Mouse (Mus musculus): ENCODE measurements around the gene Dnm3.

DNA sequence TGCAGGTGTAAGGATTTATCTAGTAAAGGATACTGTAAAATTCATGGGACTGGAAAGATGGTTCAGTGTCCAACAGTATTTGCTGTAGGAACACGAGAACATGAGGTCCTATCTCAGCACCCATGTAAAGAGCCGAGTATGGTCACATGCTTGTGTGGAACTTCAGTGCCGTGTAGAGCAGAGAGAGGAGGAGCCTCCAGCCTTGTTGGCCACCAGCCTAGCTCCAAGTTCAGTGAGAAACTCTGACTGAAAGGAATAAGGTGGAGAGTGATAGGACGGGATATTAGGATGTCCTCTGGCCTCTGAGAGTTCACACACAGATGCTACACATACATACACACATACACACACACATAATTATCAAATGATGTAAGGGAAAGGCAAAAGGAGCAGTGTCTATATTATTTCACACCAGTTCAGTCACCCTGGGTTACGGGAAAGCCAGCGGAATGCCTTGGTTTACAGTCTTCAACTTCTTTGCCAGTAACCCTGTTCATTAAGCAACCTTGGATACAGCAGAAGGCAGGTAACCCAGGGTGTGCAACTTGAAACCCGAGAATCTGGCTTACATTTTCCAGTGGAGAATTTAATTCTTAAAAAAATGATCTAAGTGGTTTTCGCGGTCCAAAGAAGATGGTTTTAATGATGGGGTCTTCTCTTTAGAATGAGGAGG, 497.1 kb downstream of the Dnm3 start:
- TF ChIP-seq POLR2A (IDR thresholded peaks at IDR 0.05; ENCODE audit: low read depth, low read length) (no peak), CTCF (IDR thresholded peaks at IDR 0.05; ENCODE audit: extremely low read depth, insufficient read length, insufficient replicate concordance, low read depth, low read length) (no peak)

Data from small intestine, adult 2 months (tissue).